ENCODE assay signal across 16 mouse cellular contexts in genomic region chr4:128618963-128619362, GRCm38 (mm10). TPM values are rescaled to one million over a fixed set of nuclear protein-coding genes. Genes with fewer than 3 reads are reported as not detected.
DNase-seq lines count a peak whose midpoint lies in the region; ATAC-seq and TF ChIP-seq lines count a peak whose summit lies in the region.
"Had no signal": no experiment of that assay in that cellular context is flagged by ENCODE, and none has a peak within 500 bp of the region (broad histone marks: within the 10 kb centered on the region; RNA-seq: fewer than 3 reads in every experiment).

No protein-coding gene starts in this region.

- no peaks in the 10 kb centered on the region for H3K27me3 ChIP-seq in intestine, embryonic 14.5 days (replicated peaks; ENCODE audit: control insufficient read depth, insufficient read depth, low read length)
- no peaks in the 10 kb centered on the region for H3K27me3 ChIP-seq in intestine, postnatal 0 days (replicated peaks; ENCODE audit: control insufficient read depth, insufficient read depth, low read length)
- no peaks in the 10 kb centered on the region for H3K27me3 ChIP-seq in neural tube, embryonic 13.5 days
- no peaks in the 10 kb centered on the region for H3K27me3 ChIP-seq in intestine, embryonic 15.5 days (replicated peaks)
- no peaks in the 10 kb centered on the region for H3K27me3 ChIP-seq in splenic B cell, adult 2 months (ENCODE audit: control insufficient read depth, insufficient read depth, low read length, poor library complexity, severe bottlenecking)

- peaks cover 13% of the 10 kb centered on the region for H3K4me1 ChIP-seq in intestine, embryonic 14.5 days (replicated peaks; ENCODE audit: control insufficient read depth, insufficient read depth, low read length)
- no peaks in the 10 kb centered on the region for H3K4me1 ChIP-seq in intestine, postnatal 0 days (replicated peaks; ENCODE audit: control insufficient read depth, insufficient read depth, low read length)
- H3K4me1 ChIP-seq in neural tube, embryonic 13.5 days (replicated peaks): 0 out of 2 replicates have a peak, but pooled peaks cover 6% of the 10 kb centered on the region
- peaks cover 10% of the 10 kb centered on the region for H3K4me1 ChIP-seq in intestine, embryonic 15.5 days (replicated peaks)

- H3K9me3 ChIP-seq in intestine, embryonic 14.5 days (ENCODE audit: control insufficient read depth, low read length): no peaks in the 10 kb centered on the region
- no peaks in the 10 kb centered on the region for H3K9me3 ChIP-seq in intestine, postnatal 0 days (ENCODE audit: control insufficient read depth)
- no peaks in the 10 kb centered on the region for H3K9me3 ChIP-seq in neural tube, embryonic 13.5 days
- no peaks in the 10 kb centered on the region for H3K9me3 ChIP-seq in intestine, embryonic 15.5 days
- H3K9me3 ChIP-seq: embryonic facial prominence, embryonic 13.5 days; heart, embryonic 10.5 days had no signal

- no peaks in the 10 kb centered on the region for H3K36me3 ChIP-seq in intestine, embryonic 14.5 days (ENCODE audit: control insufficient read depth, insufficient read depth, low read length)
- no peaks in the 10 kb centered on the region for H3K36me3 ChIP-seq in intestine, postnatal 0 days (ENCODE audit: control insufficient read depth, insufficient read depth)
- H3K36me3 ChIP-seq in neural tube, embryonic 13.5 days: no peaks in the 10 kb centered on the region
- no peaks in the 10 kb centered on the region for H3K36me3 ChIP-seq in intestine, embryonic 15.5 days
- no peaks in the 10 kb centered on the region for H3K36me3 ChIP-seq in splenic B cell, adult 2 months (ENCODE audit: control insufficient read depth, insufficient read depth, low read length, poor library complexity, severe bottlenecking)
- H3K36me3 ChIP-seq: embryonic facial prominence, embryonic 13.5 days; heart, embryonic 10.5 days had no signal

- no peak for DNase-seq in intestine, embryonic 14.5 days (ENCODE audit: low spot score)
- no peak for DNase-seq in neural tube, embryonic 10.5 days (ENCODE audit: extremely low spot score, low spot score)
- DNase-seq in splenic B cell, adult 2 months (ENCODE audit: low read depth, low spot score): peak; percentile 24
- no peak for DNase-seq in ovary, postnatal 14 days (ENCODE audit: low spot score)
- no peak for DNase-seq in retina, postnatal 1 day
- DNase-seq: adrenal gland, postnatal 10 days; cerebellum, postnatal 14 days; gastrocnemius, adult 2 months; lung, adult 18-20 months; right cerebral cortex, postnatal 14 days had no signal

- no peak for ATAC-seq in intestine, embryonic 14.5 days (replicated peaks; ENCODE audit: low FRiP score, low TSS enrichment, low read depth)
- no peak for ATAC-seq in intestine, postnatal 0 days
- ATAC-seq in neural tube, embryonic 13.5 days (ENCODE audit: low read depth): no peak
- no peak for ATAC-seq in intestine, embryonic 15.5 days
- ATAC-seq: forebrain, embryonic 14.5 days had no signal

- TF ChIP-seq CTCF in intestine, postnatal 0 days (IDR thresholded peaks at IDR 0.05; ENCODE audit: low read depth): no peak

- H3K4me2 ChIP-seq in intestine, embryonic 14.5 days (ENCODE audit: low read length): no peak overlapping the region
- H3K4me2 ChIP-seq in intestine, postnatal 0 days (replicated peaks; ENCODE audit: low read depth): no peak overlapping the region
- H3K4me2 ChIP-seq in neural tube, embryonic 13.5 days: no peak overlapping the region
- no peak overlapping the region; the same call in 1 of the 2 replicates for H3K4me2 ChIP-seq in intestine, embryonic 15.5 days (replicated peaks)
- H3K4me2 ChIP-seq: embryonic facial prominence, embryonic 13.5 days had no signal

- H3K4me3 ChIP-seq in intestine, embryonic 14.5 days (ENCODE audit: low read depth, low read length): no peak overlapping the region
- no peak overlapping the region for H3K4me3 ChIP-seq in intestine, postnatal 0 days (ENCODE audit: low read depth, low read length)
- H3K4me3 ChIP-seq in neural tube, embryonic 13.5 days: no peak overlapping the region
- no peak overlapping the region for H3K4me3 ChIP-seq in intestine, embryonic 15.5 days (replicated peaks)
- H3K4me3 ChIP-seq: embryonic facial prominence, embryonic 13.5 days; gastrocnemius, adult 2 months; heart, embryonic 10.5 days had no signal

- H3K27ac ChIP-seq in intestine, embryonic 14.5 days (ENCODE audit: low read depth): peak overlapping the region; percentile 36
- H3K27ac ChIP-seq in intestine, postnatal 0 days (ENCODE audit: low read depth, low read length): no peak overlapping the region
- H3K27ac ChIP-seq in neural tube, embryonic 13.5 days (replicated peaks): 0 out of 2 replicates have a peak overlapping the region, but pooled peaks have one; percentile 13
- H3K27ac ChIP-seq in intestine, embryonic 15.5 days: peak overlapping the region; percentile 48; the same call in 1 of the 2 replicates
- H3K27ac ChIP-seq: embryonic facial prominence, embryonic 13.5 days; gastrocnemius, adult 2 months had no signal

- H3K9ac ChIP-seq in intestine, embryonic 14.5 days (ENCODE audit: low read length): no peak overlapping the region
- no peak overlapping the region for H3K9ac ChIP-seq in intestine, postnatal 0 days (ENCODE audit: low read depth, low read length)
- no peak overlapping the region for H3K9ac ChIP-seq in neural tube, embryonic 13.5 days
- no peak overlapping the region for H3K9ac ChIP-seq in intestine, embryonic 15.5 days
- H3K9ac ChIP-seq: embryonic facial prominence, embryonic 13.5 days had no signal

- 25% methylated on average over 2 of the region's 2 CpGs for WGBS in intestine, embryonic 14.5 days
- 41% methylated on average over 2 of the region's 2 CpGs for WGBS in intestine, postnatal 0 days
- 48% methylated on average over 2 of the region's 2 CpGs for WGBS in neural tube, embryonic 13.5 days
- WGBS in intestine, embryonic 15.5 days: 32% methylated on average over 2 of the region's 2 CpGs

RNA-seq across cellular contexts. Expression of gene Tlr12, which starts 0.5 kb away (rescaled TPM):
- polyA plus RNA-seq in intestine, embryonic 14.5 days (2014; fragmentation: Nextera tagmentation; extraction: Ambion mirVana): 0.65 and 1.2 TPM in 2 replicates
- 2.1 and 2.5 TPM in 2 replicates for polyA plus RNA-seq in intestine, postnatal 0 days (2015; fragmentation: Nextera tagmentation; extraction: Ambion mirVana)
- polyA plus RNA-seq in neural tube, embryonic 13.5 days (2015; fragmentation: Nextera tagmentation; extraction: Ambion mirVana): 1.7 and 2.0 TPM in 2 replicates
- 2.2 and 2.4 TPM in 2 replicates for polyA plus RNA-seq in intestine, embryonic 15.5 days (2015; fragmentation: Nextera tagmentation; extraction: Ambion mirVana)

RNA-seq across cellular contexts. Expression of gene Zscan20, which starts 9.1 kb away (rescaled TPM):
- 3.2 and 3.3 TPM in 2 replicates for polyA plus RNA-seq in intestine, embryonic 14.5 days (2014; fragmentation: Nextera tagmentation; extraction: Ambion mirVana)
- 0.87 and 1.0 TPM in 2 replicates for polyA plus RNA-seq in intestine, postnatal 0 days (2015; fragmentation: Nextera tagmentation; extraction: Ambion mirVana)
- 4.1 and 4.6 TPM in 2 replicates for polyA plus RNA-seq in neural tube, embryonic 13.5 days (2015; fragmentation: Nextera tagmentation; extraction: Ambion mirVana)
- polyA plus RNA-seq in intestine, embryonic 15.5 days (2015; fragmentation: Nextera tagmentation; extraction: Ambion mirVana): 2.5 and 3.5 TPM in 2 replicates

RNA-seq across cellular contexts. Expression of gene Phc2, which starts 35.5 kb away (rescaled TPM):
- 22.4 and 27.1 TPM in 2 replicates for polyA plus RNA-seq in intestine, embryonic 14.5 days (2014; fragmentation: Nextera tagmentation; extraction: Ambion mirVana)
- 22.9 and 25.4 TPM in 2 replicates for polyA plus RNA-seq in intestine, postnatal 0 days (2015; fragmentation: Nextera tagmentation; extraction: Ambion mirVana)
- 82.2 and 101 TPM in 2 replicates for polyA plus RNA-seq in neural tube, embryonic 13.5 days (2015; fragmentation: Nextera tagmentation; extraction: Ambion mirVana)
- polyA plus RNA-seq in intestine, embryonic 15.5 days (2015; fragmentation: Nextera tagmentation; extraction: Ambion mirVana): 39.2 and 42.3 TPM in 2 replicates
